Mouse (Mus musculus) bone marrow macrophage, adult 2 months (primary cell): Measurements from ENCODE around the gene Hs1bp3.

Experiments used
- CTCF ChIP-seq: IDR thresholded peaks from 2 replicates; pipeline ENCODE4 v1.5.1; 2012; ENCODE audit warnings: low read depth, mild to moderate bottlenecking, low read length, moderate library complexity
- POLR2A ChIP-seq: IDR thresholded peaks from 2 replicates; pipeline ENCODE4 v1.6.1; 2012; ENCODE audit warnings: mild to moderate bottlenecking, low read depth, low read length, borderline replicate concordance

DNA sequence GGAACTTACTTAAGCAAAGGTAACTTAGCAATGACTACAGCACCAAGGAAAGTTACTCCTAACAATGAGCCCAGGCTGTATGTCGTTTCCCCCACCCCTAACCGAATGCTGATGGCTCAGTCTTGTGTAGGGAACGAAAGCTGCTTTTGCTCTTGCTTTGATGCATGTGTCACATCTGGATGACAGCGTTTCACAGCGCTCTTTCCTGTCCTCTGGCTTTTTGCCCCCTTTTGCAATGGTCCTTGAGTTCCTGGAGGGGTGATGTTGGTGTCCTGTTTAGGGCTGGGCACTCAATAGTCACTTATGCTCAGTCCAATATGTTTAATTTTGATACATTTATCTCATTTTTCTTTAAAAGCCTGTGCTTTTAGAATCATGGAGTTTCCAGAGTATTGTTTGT, 48.6 kb downstream of the Hs1bp3 start:
- TF ChIP-seq CTCF, result no peak
- TF ChIP-seq POLR2A, result no peak
